Mouse (Mus musculus): ENCODE measurements around the gene Masp2.

DNA sequence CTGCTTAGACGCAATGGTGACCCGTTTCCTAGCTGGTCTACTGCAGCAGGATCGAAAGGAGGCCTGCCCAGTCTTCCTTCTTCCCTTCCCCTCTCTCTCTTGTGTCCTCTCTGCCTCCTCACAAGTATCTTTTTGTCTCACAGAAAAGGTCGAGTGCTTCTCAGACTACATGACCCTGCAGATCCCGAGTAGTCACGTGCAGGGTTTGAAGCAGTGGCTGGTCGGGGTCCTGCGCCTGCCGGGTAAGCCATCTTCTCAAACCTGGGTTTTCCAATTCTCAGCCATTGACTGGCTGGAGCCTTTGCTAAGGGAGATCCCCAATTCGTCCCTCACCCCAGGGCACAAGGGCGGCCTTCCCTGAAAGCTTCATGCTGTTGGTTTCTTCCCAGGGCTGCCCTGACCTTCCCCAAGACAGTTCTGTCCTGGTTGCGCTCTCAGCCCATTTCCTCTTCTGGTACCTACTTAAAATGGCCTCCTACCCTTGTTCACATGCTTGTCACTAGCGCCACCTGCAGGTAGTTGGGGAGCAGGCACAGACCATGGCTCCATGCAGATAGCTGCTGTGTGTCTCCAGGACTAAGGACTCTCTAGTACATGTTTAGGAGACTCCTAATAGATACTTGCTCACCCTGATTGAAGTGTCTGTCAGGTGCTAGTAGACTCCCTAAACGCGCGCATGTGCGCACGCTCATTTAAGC is 52.5 kb downstream of the Masp2 start:
- TF ChIP-seq CTCF (IDR thresholded peaks at IDR 0.05; ENCODE audit: control insufficient read depth, insufficient read depth, insufficient replicate concordance, low read depth, low read length) (peak; percentile 87; the same call in 1 of the 2 replicates), POLR2A (IDR thresholded peaks at IDR 0.05; ENCODE audit: control insufficient read depth, low read depth, low read length) (no peak)
